Mouse (Mus musculus): ENCODE data around the gene Liph. TPM values are rescaled to one million over a fixed set of nuclear protein-coding genes. Genes with fewer than 3 reads are reported as not detected.

The Liph gene
- total and polyA plus RNA-seq, 3 experiments, result 2.6 to 6.1 (median 3.2) TPM

DNA sequence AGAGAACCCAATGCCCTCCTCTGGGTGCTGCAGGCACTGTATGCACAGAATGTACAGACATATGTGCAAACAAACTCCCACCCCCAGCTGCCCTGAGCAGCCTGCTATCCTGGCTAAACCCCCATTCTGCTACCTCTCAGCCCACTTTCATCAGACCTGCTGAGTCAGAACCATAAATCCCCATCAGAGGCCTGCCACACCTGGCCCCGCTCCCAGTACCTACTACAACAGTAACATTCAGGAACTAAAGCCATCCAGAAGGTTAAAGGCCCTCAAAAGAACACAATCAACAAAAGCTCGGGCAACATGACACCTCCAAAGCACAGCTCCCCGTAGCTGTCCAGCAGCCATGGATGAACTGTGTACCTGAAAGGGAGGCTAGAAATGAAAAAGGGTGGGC, 6.1 kb upstream of the Liph start:
- Histone ChIP-seq H3K4me2 (ENCODE audit: insufficient read depth, low read depth, poor library complexity, severe bottlenecking) (no peak overlapping the region), H3K9me3 (replicated peaks; ENCODE audit: low read length) (no peaks in the 10 kb centered on the region), H3K4me1 (ENCODE audit: control insufficient read depth in 1 of 2, insufficient read depth in 2 of 2) (peaks cover 5 to 15% of the 10 kb centered on the region in 2 experiments; a peak in 3 of 4 replicates), H3K4me3 (replicated peaks in 1 of 3; ENCODE audit: low read depth in 2 of 3, low read length in 2 of 3, poor library complexity in 1 of 3) (no peak overlapping the region), H3K36me3 (replicated peaks in 1 of 2; ENCODE audit: control insufficient read depth in 1 of 2, insufficient read depth in 1 of 2, low read length in 1 of 2) (no peaks in the 10 kb centered on the region), H3K27me3 (replicated peaks) (no peaks in the 10 kb centered on the region), H3K9ac (ENCODE audit: insufficient read depth, low read depth) (no peak overlapping the region), H3K27ac (ENCODE audit: insufficient read depth, low read depth) (no peak overlapping the region), H3K79me2 (replicated peaks; ENCODE audit: control insufficient read depth, extremely low read depth, insufficient read depth, poor library complexity, severe bottlenecking) (no peaks in the 10 kb centered on the region)
- no peak for DNase-seq (ENCODE audit: extremely low read depth)
- TF ChIP-seq GABPA (IDR thresholded peaks at IDR 0.05; ENCODE audit: insufficient replicate concordance, low read depth, low read length), result no peak
- no peak for TF ChIP-seq JUND (conservative IDR thresholded peaks at IDR 0.05; ENCODE audit: low read depth, low read length)
- no peak for TF ChIP-seq ZKSCAN1 (IDR thresholded peaks at IDR 0.05; ENCODE audit: borderline replicate concordance, low read depth, low read length)
- no peak for TF ChIP-seq TBP (conservative IDR thresholded peaks at IDR 0.05; ENCODE audit: low read depth, low read length)
- TF ChIP-seq PAX5 (IDR thresholded peaks at IDR 0.05; ENCODE audit: low read length), result no peak
- no peak for TF ChIP-seq POLR2A (IDR thresholded peaks at IDR 0.05; ENCODE audit: low read depth, low read length)
- TF ChIP-seq MXI1 (IDR thresholded peaks at IDR 0.05; ENCODE audit: low read depth, low read length), result no peak
- no peak for TF ChIP-seq ELF1 (IDR thresholded peaks at IDR 0.05; ENCODE audit: low read depth, low read length)
- in situ Hi-C loops (cut with MboI; ENCODE audit: low pct_ligation_motif_present, low pct_unique_long_range_greater_than_20kb, low sequenced_read_pairs), result loop anchor here (25.0 kb wide), 1 partner anchor 164 kb away; no protein-coding TSS in a partner anchor
- dilution Hi-C loops (cut with MboI; ENCODE audit: extremely low pct_ligation_motif_present, extremely low pct_unique_long_range_greater_than_20kb, low sequenced_read_pairs), result no loop called here

DNA sequence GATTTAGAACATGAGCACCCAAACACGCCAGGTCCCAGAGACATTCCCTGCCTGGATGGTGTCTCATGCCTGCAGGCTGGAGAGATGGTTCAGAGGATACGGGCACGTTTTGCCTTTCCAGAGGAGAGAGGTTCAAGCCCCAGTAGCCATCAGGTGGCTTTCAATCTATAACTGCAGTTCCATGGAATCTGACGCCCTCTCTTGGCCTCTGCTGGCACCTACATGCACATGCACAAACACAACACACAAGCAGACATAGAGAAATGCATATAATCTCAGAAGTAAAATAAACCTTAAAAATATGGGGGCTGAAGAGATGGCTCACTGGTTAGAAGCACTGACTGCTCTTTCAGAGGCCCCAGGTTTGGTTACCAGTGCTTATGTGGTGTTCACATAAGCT, 5.7 kb upstream of the Liph start:
- H3K79me2 ChIP-seq (replicated peaks; ENCODE audit: control insufficient read depth, extremely low read depth, insufficient read depth, poor library complexity, severe bottlenecking), result no peaks in the 10 kb centered on the region
- in situ Hi-C loops (cut with MboI; ENCODE audit: low pct_ligation_motif_present, low pct_unique_long_range_greater_than_20kb, low sequenced_read_pairs) (loop anchor here (25.0 kb wide), 1 partner anchor 164 kb away; no protein-coding TSS in a partner anchor), dilution Hi-C loops (cut with MboI; ENCODE audit: extremely low pct_ligation_motif_present, extremely low pct_unique_long_range_greater_than_20kb, low sequenced_read_pairs) (no loop called here)
- no peak overlapping the region for H3K9ac ChIP-seq (ENCODE audit: insufficient read depth, low read depth)
- H3K27me3 ChIP-seq (replicated peaks), result no peaks in the 10 kb centered on the region
- peak; percentile 54 for TF ChIP-seq SMC3 (IDR thresholded peaks at IDR 0.05; ENCODE audit: low read depth, low read length)
- TF ChIP-seq ELF1 (IDR thresholded peaks at IDR 0.05; ENCODE audit: low read depth, low read length), result no peak
- TF ChIP-seq KAT2A (IDR thresholded peaks at IDR 0.05; ENCODE audit: insufficient replicate concordance, low read length), result no peak
- no peak for TF ChIP-seq USF1 (IDR thresholded peaks at IDR 0.05; ENCODE audit: low read depth, low read length)
- TF ChIP-seq ZMIZ1 (IDR thresholded peaks at IDR 0.05; ENCODE audit: low read depth, low read length), result no peak
- TF ChIP-seq CTCF (conservative IDR thresholded peaks at IDR 0.05 in 1 of 2, IDR thresholded peaks at IDR 0.05 in 1 of 2; ENCODE audit: low read depth in 2 of 2, low read length in 2 of 2), result peak in 1 of 2 experiments; percentile 54; a peak in 3 of 4 replicates
- TF ChIP-seq NRF1 (IDR thresholded peaks at IDR 0.05; ENCODE audit: low read depth, low read length), result no peak
- TF ChIP-seq CHD1 (IDR thresholded peaks at IDR 0.05; ENCODE audit: low read depth, low read length), result no peak
- TF ChIP-seq RCOR1 (conservative IDR thresholded peaks at IDR 0.05; ENCODE audit: low read depth, low read length), result no peak
- no peak for TF ChIP-seq BHLHE40 (IDR thresholded peaks at IDR 0.05; ENCODE audit: low read depth, low read length)
- TF ChIP-seq SIN3A (IDR thresholded peaks at IDR 0.05; ENCODE audit: low read length), result no peak
- TF ChIP-seq RAD21 (IDR thresholded peaks at IDR 0.05; ENCODE audit: low read depth, low read length), result peak; percentile 54
- no peak for TF ChIP-seq GABPA (IDR thresholded peaks at IDR 0.05; ENCODE audit: insufficient replicate concordance, low read depth, low read length)
- no peak for TF ChIP-seq NELFE (IDR thresholded peaks at IDR 0.05; ENCODE audit: low read depth, low read length)
- no peak for TF ChIP-seq MAX (IDR thresholded peaks at IDR 0.05; ENCODE audit: low read length)
- TF ChIP-seq MAFK (IDR thresholded peaks at IDR 0.05; ENCODE audit: insufficient replicate concordance, low read length), result no peak
- TF ChIP-seq TCF12 (IDR thresholded peaks at IDR 0.05; ENCODE audit: low read depth, low read length), result no peak
- TF ChIP-seq MXI1 (IDR thresholded peaks at IDR 0.05; ENCODE audit: low read depth, low read length), result no peak
- no peak overlapping the region for H3K27ac ChIP-seq (ENCODE audit: insufficient read depth, low read depth)
- no peaks in the 10 kb centered on the region for H3K36me3 ChIP-seq (replicated peaks in 1 of 2; ENCODE audit: control insufficient read depth in 1 of 2, insufficient read depth in 1 of 2, low read length in 1 of 2)
- no peak for DNase-seq (ENCODE audit: extremely low read depth)
- no peak overlapping the region for H3K4me2 ChIP-seq (ENCODE audit: insufficient read depth, low read depth, poor library complexity, severe bottlenecking)
- peaks cover 5 to 15% of the 10 kb centered on the region in 2 experiments; a peak in 3 of 4 replicates for H3K4me1 ChIP-seq (ENCODE audit: control insufficient read depth in 1 of 2, insufficient read depth in 2 of 2)
- H3K9me3 ChIP-seq (replicated peaks; ENCODE audit: low read length), result no peaks in the 10 kb centered on the region
- H3K4me3 ChIP-seq (replicated peaks in 1 of 3; ENCODE audit: low read depth in 2 of 3, low read length in 2 of 3, poor library complexity in 1 of 3), result no peak overlapping the region
